8 mouse cellular contexts compared by ENCODE assay signal in the genomic region with DNA sequence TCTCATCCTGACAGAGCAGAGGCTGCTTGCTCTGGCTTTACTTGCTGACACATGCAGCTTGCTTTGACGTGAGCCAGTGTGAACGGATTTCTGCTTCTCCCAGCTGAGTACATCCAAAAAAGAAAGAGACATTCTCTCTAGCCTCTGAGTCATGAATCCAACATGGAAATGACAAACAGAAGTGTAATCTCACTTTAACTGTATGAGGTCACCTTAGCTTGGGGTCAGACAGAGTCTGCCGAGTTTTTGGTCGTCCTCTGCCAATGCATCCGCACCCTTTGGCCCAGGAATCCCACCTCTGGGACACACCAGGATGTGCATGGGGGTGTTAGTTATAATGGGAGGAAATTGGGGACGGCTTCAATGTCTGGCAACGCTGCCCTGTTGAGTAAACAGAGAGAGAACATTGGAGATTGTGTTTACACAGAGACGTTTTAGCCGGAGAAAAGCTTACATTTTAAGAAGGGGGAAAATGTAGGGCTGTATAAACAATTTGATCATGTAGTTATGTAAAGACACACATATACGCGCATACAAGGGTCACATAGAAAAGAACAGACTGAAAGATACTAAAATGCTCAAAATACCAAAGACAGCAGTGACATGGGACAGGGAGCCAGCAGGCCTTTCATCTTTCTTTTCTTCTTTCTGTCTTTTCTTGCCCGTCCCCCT. TPM values are rescaled to one million over a fixed set of nuclear protein-coding genes. Genes with fewer than 3 reads are reported as not detected.
DNase-seq lines count a peak whose midpoint lies in the region; ATAC-seq and TF ChIP-seq lines count a peak whose summit lies in the region.

No protein-coding gene starts in this region.

- H3K9ac ChIP-seq in heart, embryonic 14.5 days (ENCODE audit: low read length) = no peak overlapping the region
- no peak overlapping the region for H3K9ac ChIP-seq in midbrain, embryonic 16.5 days (ENCODE audit: low read depth, low read length)

- no peaks in the 10 kb centered on the region; the same call in 1 of the 2 replicates for H3K4me1 ChIP-seq in brown adipose tissue, adult 24 weeks (ENCODE audit: control insufficient read depth, insufficient read depth, insufficient read length, low read length)
- H3K4me1 ChIP-seq in heart, embryonic 14.5 days (ENCODE audit: control insufficient read depth in 2 of 2, insufficient read depth in 2 of 2, low read length in 2 of 2) = 0 out of 4 replicates have a peak, but pooled peaks cover 0 to 3% of the 10 kb centered on the region in 2 experiments
- no peaks in the 10 kb centered on the region for H3K4me1 ChIP-seq in cerebellum, adult 2 months (ENCODE audit: control insufficient read depth, insufficient read depth, low read length)
- no peaks in the 10 kb centered on the region for H3K4me1 ChIP-seq in midbrain, embryonic 16.5 days (ENCODE audit: control insufficient read depth, insufficient read depth, low read length)

- no peak for TF ChIP-seq POLR2A in cerebellum, adult 2 months (IDR thresholded peaks at IDR 0.05; ENCODE audit: borderline replicate concordance, insufficient read depth, low read length)

- H3K4me3 ChIP-seq in brown adipose tissue, adult 24 weeks (ENCODE audit: insufficient read depth, low read depth, low read length) = no peak overlapping the region
- no peak overlapping the region for H3K4me3 ChIP-seq in heart, embryonic 14.5 days (ENCODE audit: control insufficient read depth in 1 of 2, insufficient read depth in 1 of 2, low read depth in 1 of 2, low read length in 2 of 2)
- H3K4me3 ChIP-seq in cerebellum, adult 2 months (replicated peaks; ENCODE audit: insufficient read depth, low read depth, low read length) = no peak overlapping the region
- H3K4me3 ChIP-seq in midbrain, embryonic 16.5 days (ENCODE audit: low read depth, low read length) = no peak overlapping the region

- peak; percentile 57 for DNase-seq in kidney, postnatal 10 days
- no peak for DNase-seq in kidney, adult 11 months
- peak; percentile 71 for DNase-seq in lung, postnatal 14 days
- no peak for DNase-seq in cerebellum, adult 2 months
- no peak for DNase-seq in embryo, embryonic 10.5 days (ENCODE audit: low spot score)

- H3K36me3 ChIP-seq in heart, embryonic 14.5 days (ENCODE audit: control insufficient read depth, insufficient read depth, low read length) = no peaks in the 10 kb centered on the region
- no peaks in the 10 kb centered on the region for H3K36me3 ChIP-seq in midbrain, embryonic 16.5 days (ENCODE audit: control insufficient read depth, insufficient read depth, low read length)

- ATAC-seq in heart, embryonic 14.5 days (ENCODE audit: insufficient number of reproducible peaks, insufficient read depth, low FRiP score, low read depth) = 0 out of 2 replicates have a peak, but pooled peaks have one; percentile 13
- no peak for ATAC-seq in midbrain, embryonic 16.5 days

- peak overlapping the region; percentile 81 for H3K27ac ChIP-seq in brown adipose tissue, adult 24 weeks (replicated peaks; ENCODE audit: low read depth, low read length)
- H3K27ac ChIP-seq in heart, embryonic 14.5 days (replicated peaks in 1 of 2; ENCODE audit: control insufficient read depth in 1 of 2, insufficient read depth in 1 of 2, low read depth in 2 of 2, low read length in 2 of 2) = no peak overlapping the region
- no peak overlapping the region for H3K27ac ChIP-seq in cerebellum, adult 2 months (ENCODE audit: insufficient read depth, low read length)
- H3K27ac ChIP-seq in midbrain, embryonic 16.5 days (ENCODE audit: low read length) = no peak overlapping the region

- no peak overlapping the region for H3K4me2 ChIP-seq in heart, embryonic 14.5 days (ENCODE audit: low read length)
- H3K4me2 ChIP-seq in midbrain, embryonic 16.5 days (ENCODE audit: low read length) = no peak overlapping the region

- H3K9me3 ChIP-seq in heart, embryonic 14.5 days (ENCODE audit: control insufficient read depth, low read length) = peaks cover 3% of the 10 kb centered on the region; the same call in 1 of the 2 replicates
- H3K9me3 ChIP-seq in midbrain, embryonic 16.5 days (replicated peaks; ENCODE audit: control insufficient read depth, low read length, poor library complexity, severe bottlenecking) = no peaks in the 10 kb centered on the region

- H3K27me3 ChIP-seq in heart, embryonic 14.5 days (ENCODE audit: control insufficient read depth, insufficient read depth, low read length) = no peaks in the 10 kb centered on the region
- no peaks in the 10 kb centered on the region for H3K27me3 ChIP-seq in cerebellum, adult 2 months (ENCODE audit: control insufficient read depth, insufficient read depth, low read length)
- H3K27me3 ChIP-seq in midbrain, embryonic 16.5 days (ENCODE audit: control insufficient read depth, insufficient read depth, low read depth, low read length) = no peaks in the 10 kb centered on the region

- TF ChIP-seq CTCF in cerebellum, adult 2 months (IDR thresholded peaks at IDR 0.05; ENCODE audit: borderline replicate concordance, insufficient read depth, low read depth, low read length) = no peak

- 45% methylated on average over 12 of the region's 12 CpGs for WGBS in heart, embryonic 14.5 days
- whole genome bisulfite sequencing in cerebellum, adult 2 months = 73% methylated on average over 12 of the region's 12 CpGs
- 77% methylated on average over 12 of the region's 12 CpGs for WGBS in midbrain, embryonic 16.5 days

RNA-seq across cellular contexts. Expression of a gene that starts 33.7 kb away (rescaled TPM):
- polyA plus RNA-seq in brown adipose tissue, adult 24 weeks (2012; ENCODE audit: insufficient read depth, insufficient read length, missing spikeins) = 2.6 and 2.7 TPM in 2 replicates
- polyA plus RNA-seq in heart, embryonic 14.5 days (2014; fragmentation: Nextera tagmentation; extraction: Ambion mirVana) = 3.3 and 5.4 TPM in 2 replicates
- 56.7 and 64.1 TPM in 2 replicates for polyA plus RNA-seq in cerebellum, adult 2 months (2012; rRNA removed)
- polyA plus RNA-seq in midbrain, embryonic 16.5 days (2015; fragmentation: Nextera tagmentation; extraction: Ambion mirVana) = 51.2 and 53.6 TPM in 2 replicates

RNA-seq across cellular contexts. Expression of a gene that starts 45.6 kb away (rescaled TPM):
- 22.8 and 25.9 TPM in 2 replicates for polyA plus RNA-seq in brown adipose tissue, adult 24 weeks (2012; ENCODE audit: insufficient read depth, insufficient read length, missing spikeins)
- 47.7 and 55.1 TPM in 2 replicates for polyA plus RNA-seq in heart, embryonic 14.5 days (2014; fragmentation: Nextera tagmentation; extraction: Ambion mirVana)
- 26.9 and 28.2 TPM in 2 replicates for polyA plus RNA-seq in cerebellum, adult 2 months (2012; rRNA removed)
- 14.1 and 14.3 TPM in 2 replicates for polyA plus RNA-seq in midbrain, embryonic 16.5 days (2015; fragmentation: Nextera tagmentation; extraction: Ambion mirVana)

RNA-seq across cellular contexts. Expression of a gene that starts 59.1 kb away (rescaled TPM):
- polyA plus RNA-seq in brown adipose tissue, adult 24 weeks (2012; ENCODE audit: insufficient read depth, insufficient read length, missing spikeins) = 13.3 and 19.1 TPM in 2 replicates
- 9.9 and 11.9 TPM in 2 replicates for polyA plus RNA-seq in heart, embryonic 14.5 days (2014; fragmentation: Nextera tagmentation; extraction: Ambion mirVana)
- polyA plus RNA-seq in cerebellum, adult 2 months (2012; rRNA removed) = 20.8 and 23.9 TPM in 2 replicates
- 21.1 and 23.7 TPM in 2 replicates for polyA plus RNA-seq in midbrain, embryonic 16.5 days (2015; fragmentation: Nextera tagmentation; extraction: Ambion mirVana)

Comparison
In these comparisons a context has a peak if more than half of its experiments do, and no peak if none do; other contexts are left out.
1. DNase-seq: peak in kidney, postnatal 10 days (single experiment) and lung, postnatal 14 days (single experiment); none in kidney, adult 11 months (single experiment), cerebellum, adult 2 months (0 of 2) and embryo, embryonic 10.5 days (single experiment).